Mouse (Mus musculus): ENCODE data around the gene Olfr193.

DNA sequence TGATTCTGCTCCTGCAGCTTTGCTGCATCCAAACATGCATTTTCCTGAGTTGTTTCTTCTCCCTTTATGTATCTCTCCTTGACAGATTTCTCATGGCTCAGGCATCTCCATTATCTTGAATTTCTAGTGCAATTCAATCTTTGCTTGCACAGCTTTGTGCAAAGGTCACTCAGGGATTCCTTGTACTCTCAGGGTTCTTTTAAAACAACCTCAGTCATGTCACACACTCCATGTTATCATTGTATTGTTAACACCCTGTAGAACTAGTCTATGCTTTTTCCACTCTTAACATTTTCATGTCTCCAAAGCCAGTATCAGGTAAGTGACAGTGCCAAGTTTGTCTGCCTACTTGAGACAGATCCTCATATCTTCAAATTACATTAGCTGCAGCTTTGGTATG lies 39.9 kb downstream of the Olfr193 start:
- TF ChIP-seq CHD2 (IDR thresholded peaks at IDR 0.05; ENCODE audit: low read depth, low read length): no peak
- TF ChIP-seq ZNF384 (IDR thresholded peaks at IDR 0.05; ENCODE audit: low read depth, low read length): no peak
